Mouse (Mus musculus) olfactory bulb, adult 2 months (tissue): ENCODE data around the gene Atp6v0b. TPM values are rescaled to one million over a fixed set of nuclear protein-coding genes. Genes with fewer than 3 reads are reported as not detected.
A peak's percentile ranks its signal among the peaks of the same experiment; 100 is the strongest.

Experiments
- H3K27ac ChIP-seq: fragments of 200-500 bp; 2 replicates; pipeline ENCODE4 v1.5.1; 2012; ENCODE audit warnings: low read depth, low read length; ENCODE audit not compliant: insufficient read depth
- H3K4me1 ChIP-seq: fragments of 200-500 bp; 2 replicates; pipeline ENCODE4 v1.6.1; 2012; ENCODE audit warnings: low read length; ENCODE audit not compliant: control insufficient read depth, insufficient read depth
- H3K4me3 ChIP-seq: fragments of 200-500 bp; 2 replicates; pipeline ENCODE4 v1.5.1; 2012; ENCODE audit warnings: mild to moderate bottlenecking, low read depth, low read length, moderate library complexity; ENCODE audit not compliant: insufficient read depth
- CTCF ChIP-seq: fragments of 200-500 bp; IDR thresholded peaks from 2 replicates; pipeline ENCODE4 v1.5.1; 2012; ENCODE audit warnings: low read depth, mild to moderate bottlenecking, low read length, moderate library complexity; ENCODE audit not compliant: insufficient read depth
- POLR2A ChIP-seq: fragments of 200-500 bp; IDR thresholded peaks from 2 replicates; pipeline ENCODE4 v1.6.1; 2012; ENCODE audit warnings: mild to moderate bottlenecking, low read depth, low read length, moderate library complexity; ENCODE audit not compliant: insufficient read depth
- WGBS: fragments of 180-500 bp; shearing (Covaris S2); methylation state at CpG from one replicate; pipeline ENCODE4 v1.1.7; 2018; 5-methylcytosine and 5-hydroxymethylcytosine counted together
- polyA plus RNA-seq: library from polyadenylated mRNA; stranded (reverse); fragments of >200 nt; gene quantifications from 2 replicates; pipeline ENCODE4 v1.2.4, GENCODE M21; 2012; ENCODE audit warnings: low replicate concordance; ENCODE audit not compliant: missing spikeins, insufficient read depth, insufficient read length

Gene Atp6v0b
- polyA plus RNA-seq, 1 experiment = not detected

DNA sequence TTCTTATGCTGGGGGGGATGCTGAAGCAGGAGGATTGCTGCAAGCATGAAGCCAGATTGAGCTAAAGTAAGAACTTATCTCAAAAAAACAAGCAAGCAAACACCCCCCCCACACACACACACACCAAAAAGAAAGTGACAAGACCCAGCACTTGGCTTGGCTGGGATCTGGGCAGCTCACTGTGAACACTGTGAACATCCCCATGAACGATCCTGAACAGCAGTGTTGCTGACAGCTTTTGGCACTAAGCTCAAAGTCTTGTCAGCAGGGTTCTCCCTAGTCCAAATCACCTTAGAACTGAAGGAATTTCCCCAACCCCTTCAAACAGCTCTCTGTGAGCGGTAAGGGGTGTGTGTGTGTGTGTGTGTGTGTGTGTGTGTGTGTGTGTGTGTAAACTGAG lies 36.3 kb upstream of the Atp6v0b start:
- TF ChIP-seq POLR2A = no peak
- no peak for TF ChIP-seq CTCF
- Histone ChIP-seq H3K4me1 (peaks cover 20% of the 10 kb centered on the region), H3K4me3 (no peak overlapping the region), H3K27ac (no peak overlapping the region)
- WGBS = 55% methylated on average over 2 of the region's 2 CpGs

DNA sequence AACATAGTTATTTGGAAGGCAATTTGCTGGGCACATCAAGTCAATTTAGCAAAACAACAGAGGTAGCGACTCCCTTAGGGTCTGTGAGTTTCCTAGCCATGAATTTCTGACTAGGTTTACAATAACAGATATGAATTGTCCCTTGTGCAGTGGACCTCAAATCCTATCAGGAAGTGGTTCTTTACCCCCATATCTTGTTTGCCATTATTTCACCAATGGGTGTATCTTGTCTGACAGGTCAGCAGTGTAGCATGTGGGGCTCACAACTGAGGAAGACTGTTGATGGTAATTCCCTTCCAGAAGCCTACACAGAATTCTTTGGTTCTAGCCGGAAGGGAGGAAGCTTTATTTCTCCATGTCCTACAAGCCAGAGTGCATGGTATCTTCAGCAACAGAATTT lies 34.2 kb upstream of the Atp6v0b start:
- no peak for TF ChIP-seq CTCF
- no peak for TF ChIP-seq POLR2A
- no peak overlapping the region for H3K4me3 ChIP-seq
- H3K27ac ChIP-seq = no peak overlapping the region
- WGBS = 87% methylated on average over 2 of the region's 2 CpGs
- H3K4me1 ChIP-seq = peaks cover 4% of the 10 kb centered on the region

- Histone ChIP-seq H3K4me3 (no peak overlapping the region), H3K27ac (no peak overlapping the region), H3K4me1 (no peaks in the 10 kb centered on the region)
- 86% methylated on average over 5 of the region's 5 CpGs for WGBS
- TF ChIP-seq CTCF (no peak), POLR2A (no peak)
These were observed 31.6 kb upstream of the Atp6v0b start for GRCm38 (mm10) chr4:117918762-117919161.

GRCm38 (mm10) chr4:117918261-117918660 lies 31.1 kb upstream of the Atp6v0b start:
- 44% methylated on average over 3 of the region's 3 CpGs for WGBS
- no peak for TF ChIP-seq POLR2A
- no peak for TF ChIP-seq CTCF
- no peak overlapping the region for H3K27ac ChIP-seq
- peaks cover 2% of the 10 kb centered on the region; the same call in 1 of the 2 replicates for H3K4me1 ChIP-seq
- H3K4me3 ChIP-seq = no peak overlapping the region

DNA sequence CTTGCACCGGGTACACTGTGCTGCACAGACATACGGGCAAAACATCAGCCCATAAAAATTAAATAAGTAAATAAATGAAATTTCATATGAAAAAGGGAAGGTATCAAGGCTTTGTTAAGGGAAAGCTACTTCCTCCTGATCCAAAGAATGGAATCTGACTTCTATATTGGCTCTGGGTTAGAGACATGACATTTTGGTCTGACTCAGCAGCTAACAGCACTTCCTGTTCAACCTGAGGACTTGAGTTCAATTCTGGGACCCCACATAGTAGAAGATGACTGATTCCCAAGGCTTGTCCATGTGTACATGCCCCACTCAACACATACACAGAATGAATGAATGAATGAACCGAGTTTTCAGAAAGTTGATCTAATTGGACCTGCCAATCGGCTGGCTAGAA lies 30.7 kb upstream of the Atp6v0b start:
- TF ChIP-seq POLR2A = no peak
- no peak for TF ChIP-seq CTCF
- Histone ChIP-seq H3K4me3 (no peak overlapping the region), H3K27ac (no peak overlapping the region), H3K4me1 (peaks cover 5% of the 10 kb centered on the region; the same call in 1 of the 2 replicates)
- 93% methylated on average over 4 of the region's 4 CpGs for WGBS

GRCm38 (mm10) chr4:117917402-117917801 lies 30.3 kb upstream of the Atp6v0b start:
- TF ChIP-seq POLR2A (no peak), CTCF (no peak)
- peaks cover 10% of the 10 kb centered on the region for H3K4me1 ChIP-seq
- no peak overlapping the region for H3K4me3 ChIP-seq
- 94% methylated on average over 4 of the region's 4 CpGs for WGBS
- H3K27ac ChIP-seq = no peak overlapping the region

GRCm38 (mm10) chr4:117916386-117916785 lies 29.3 kb upstream of the Atp6v0b start:
- no peak overlapping the region for H3K27ac ChIP-seq
- 83% methylated on average over 5 of the region's 5 CpGs for WGBS
- H3K4me1 ChIP-seq = peaks cover 19% of the 10 kb centered on the region
- no peak overlapping the region for H3K4me3 ChIP-seq
- TF ChIP-seq CTCF (no peak), POLR2A (no peak)

GRCm38 (mm10) chr4:117915489-117916105 lies 28.5 kb upstream of the Atp6v0b start:
- peak overlapping the region; percentile 17; the same call in 1 of the 2 replicates for H3K27ac ChIP-seq
- H3K4me3 ChIP-seq = peak overlapping the region; percentile 81
- TF ChIP-seq CTCF (no peak), POLR2A (no peak)
- peaks cover 19% of the 10 kb centered on the region for H3K4me1 ChIP-seq
- 1% methylated on average over 19 of the region's 19 CpGs for WGBS

DNA sequence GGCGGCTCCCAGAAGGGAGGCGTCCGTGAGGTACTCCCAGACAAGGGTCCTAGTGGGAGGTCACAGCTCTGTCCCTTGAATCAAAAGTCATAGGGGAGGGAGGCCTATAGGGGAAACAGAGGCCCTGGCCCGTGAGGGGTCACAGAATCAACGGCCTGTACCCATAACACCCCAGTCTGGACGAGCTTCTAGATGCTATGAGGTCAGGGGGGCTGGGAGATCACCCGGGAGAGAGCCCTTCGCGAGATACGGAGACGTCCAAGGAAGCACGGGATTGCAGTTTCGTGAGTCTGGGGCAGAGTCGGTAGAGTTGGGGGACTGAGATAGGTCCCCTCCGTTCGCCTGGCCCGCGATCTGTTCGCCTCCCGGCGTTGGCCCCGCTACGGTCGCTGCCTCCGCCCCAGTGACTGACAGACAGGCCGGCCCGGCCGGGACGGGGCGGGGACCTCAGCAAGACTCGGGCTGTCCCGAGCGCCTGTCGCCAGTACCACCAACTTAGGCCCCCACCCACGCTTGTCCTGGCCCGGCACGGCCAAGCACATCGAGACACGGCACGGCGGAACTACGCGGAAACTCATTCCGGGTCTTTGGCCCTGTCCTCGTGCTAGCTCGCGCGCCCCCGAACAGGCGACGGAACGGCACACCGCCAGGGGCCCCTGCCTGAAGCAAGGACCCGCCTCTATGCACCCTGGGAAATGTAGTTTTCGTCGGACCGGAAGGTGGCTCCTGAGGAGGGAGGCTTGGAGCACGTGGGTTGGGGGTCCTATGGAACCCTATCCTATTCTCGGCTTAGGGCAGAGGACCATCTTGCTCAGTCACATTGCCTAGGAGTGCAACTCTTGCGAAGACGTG lies 27.7 kb upstream of the Atp6v0b start, which contains the start of gene Ipo13:
TSS of gene Ipo13 (minus strand) at position 409 of the 852 bp plus-strand sequence.
- peak within 1 kb of the TSS; percentile 81 for H3K4me3 ChIP-seq
- WGBS = under 1% methylated on average over 61 of the region's 61 CpGs
- TF ChIP-seq POLR2A (peak; percentile 85), CTCF (0 out of 2 replicates have a peak, but pooled peaks have one; percentile 2)
- peak within 1 kb of the TSS; percentile 92 for H3K27ac ChIP-seq
- H3K4me1 ChIP-seq = peaks cover 19% of the 10 kb centered on the region
